Mouse (Mus musculus) gastrocnemius, adult 2 months (tissue): Measurements from ENCODE around the gene Crebbp. TPM values are rescaled to one million over a fixed set of nuclear protein-coding genes. Genes with fewer than 3 reads are reported as not detected.

Experiments used
- DNase-seq: peaks from one replicate; pipeline ENCODE4 v3.0.0; 2022
- H3K27ac ChIP-seq: fragments of 200-600 bp; 2 replicates; pipeline ENCODE4 v1.8.1; 2022; ENCODE audit warnings: mild to moderate bottlenecking
- H3K4me3 ChIP-seq: fragments of 200-600 bp; 2 replicates; pipeline ENCODE4 v1.8.1; 2022; ENCODE audit warnings: mild to moderate bottlenecking, moderate library complexity
- CTCF ChIP-seq: fragments of 200-600 bp; IDR thresholded peaks from 2 replicates; pipeline ENCODE4 v1.8.1; 2022; ENCODE audit warnings: antibody characterized with exemption, mild to moderate bottlenecking, moderate library complexity
- intact Hi-C: fragments of 180-260 bp; cut with DNase I; formaldehyde crosslinking; loops from one replicate; pipeline ENCODE4 v1.15.1; 2025
- total RNA-seq, 2 experiments: library from RNA; stranded (reverse); gene quantifications; 2 replicates each; pipeline ENCODE4 v1.2.3; 2021

Gene Crebbp
- total RNA-seq, 2 experiments from 2014 or later: 40.5 to 41.6 TPM

- intact Hi-C loops: no loop called here
- Histone ChIP-seq H3K4me3 (no peak overlapping the region), H3K27ac (no peak overlapping the region)
- DNase-seq: no peak
- TF ChIP-seq CTCF: no peak
Measured at GRCm38 (mm10) chr16:4074836-4075235, 139.0 kb downstream of the Crebbp start.

GRCm38 (mm10) chr16:4074297-4074696, 139.5 kb downstream of the Crebbp start:
- DNase-seq: no peak
- Histone ChIP-seq H3K27ac (no peak overlapping the region), H3K4me3 (no peak overlapping the region)
- intact Hi-C loops: no loop called here
- TF ChIP-seq CTCF: peak; percentile 25

DNA sequence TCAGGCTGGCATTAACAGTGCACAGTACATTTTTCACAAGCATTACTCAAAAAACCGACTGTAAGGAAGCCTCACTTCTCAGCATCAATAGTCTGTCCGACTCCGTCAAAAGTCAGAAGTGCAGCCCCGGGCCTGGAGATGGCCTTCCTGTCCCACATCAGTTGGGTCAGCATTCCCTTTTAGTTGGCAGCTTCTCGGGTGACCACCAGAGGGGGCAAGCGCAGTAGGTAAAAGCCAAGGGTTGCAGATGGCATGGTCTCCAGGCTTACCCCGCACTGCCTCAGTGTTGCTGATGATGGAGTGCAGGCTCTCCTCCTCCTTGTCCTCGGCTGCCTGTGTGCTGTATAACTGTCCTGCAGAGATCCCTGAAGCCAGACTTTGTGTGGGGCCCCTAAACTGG, 145.2 kb downstream of the Crebbp start:
- peak; percentile 75 for TF ChIP-seq CTCF
- Histone ChIP-seq H3K27ac (no peak overlapping the region), H3K4me3 (no peak overlapping the region)
- DNase-seq: peak; percentile 66
- intact Hi-C loops: loop anchor here (2.0 kb wide), 1 partner anchor 220 kb away; no protein-coding TSS in a partner anchor

- Histone ChIP-seq H3K4me3 (no peak overlapping the region), H3K27ac (no peak overlapping the region)
- TF ChIP-seq CTCF: no peak
- no peak for DNase-seq
- intact Hi-C loops: no loop called here
Measured at GRCm38 (mm10) chr16:4064945-4065344, 148.9 kb downstream of the Crebbp start.

- Histone ChIP-seq H3K27ac (no peak overlapping the region), H3K4me3 (no peak overlapping the region)
- intact Hi-C loops: no loop called here
- DNase-seq: no peak
- TF ChIP-seq CTCF: peak; percentile 2; the same call in 1 of the 2 replicates
Measured at GRCm38 (mm10) chr16:4053811-4054210, 160.0 kb downstream of the Crebbp start.

DNA sequence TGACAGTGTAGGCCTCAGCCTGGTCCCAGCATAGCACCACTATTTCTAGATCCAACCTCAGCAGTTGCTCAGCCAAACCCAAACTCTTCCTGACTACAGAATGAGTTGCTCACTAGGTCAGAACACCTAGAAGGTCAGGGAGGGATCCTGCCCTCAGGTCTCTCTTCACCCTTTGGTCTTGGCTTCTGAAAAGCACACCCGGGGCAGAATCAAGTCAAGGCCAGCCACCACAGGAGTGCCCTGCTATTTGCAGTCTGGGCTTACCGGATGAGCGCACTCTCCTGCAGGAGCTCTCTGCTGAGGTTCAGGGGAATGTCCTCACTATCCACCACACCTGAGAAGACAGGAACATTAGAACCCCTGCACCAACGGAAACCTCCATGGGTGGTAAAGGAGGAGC, 161.2 kb downstream of the Crebbp start:
- H3K4me3 ChIP-seq: no peak overlapping the region
- H3K27ac ChIP-seq: no peak overlapping the region
- intact Hi-C loops: no loop called here
- DNase-seq: no peak
- no peak for TF ChIP-seq CTCF

- no peak for DNase-seq
- intact Hi-C loops: no loop called here
- Histone ChIP-seq H3K4me3 (no peak overlapping the region), H3K27ac (no peak overlapping the region)
- TF ChIP-seq CTCF: no peak
Measured at GRCm38 (mm10) chr16:4045524-4045923, 168.3 kb downstream of the Crebbp start.

- no peak for DNase-seq
- intact Hi-C loops: no loop called here
- H3K4me3 ChIP-seq: no peak overlapping the region
- no peak overlapping the region for H3K27ac ChIP-seq
- no peak for TF ChIP-seq CTCF
Measured at GRCm38 (mm10) chr16:4044093-4044492, 169.7 kb downstream of the Crebbp start.

DNA sequence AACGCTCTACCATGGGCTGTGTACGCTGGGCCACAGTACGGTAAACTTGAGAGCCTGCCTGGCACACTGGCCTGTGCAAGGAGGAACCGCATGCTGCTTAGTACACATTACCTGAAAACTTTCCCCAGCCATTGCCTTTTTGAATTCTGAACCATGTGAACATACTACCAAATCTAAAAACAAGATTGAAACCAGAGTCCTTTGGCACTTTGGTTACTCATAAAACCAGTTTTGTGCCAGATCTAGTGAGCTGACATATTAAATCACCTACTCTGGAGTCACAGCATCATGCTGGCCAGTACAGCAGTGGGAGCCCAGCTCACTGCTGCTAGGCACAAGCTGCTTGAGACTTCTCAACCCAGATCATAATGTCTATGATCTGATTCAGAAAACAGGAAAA, 172.2 kb downstream of the Crebbp start:
- peak overlapping the region; percentile 61 for H3K27ac ChIP-seq
- peak; percentile 36 for DNase-seq
- H3K4me3 ChIP-seq: no peak overlapping the region
- intact Hi-C loops: no loop called here
- no peak for TF ChIP-seq CTCF

DNA sequence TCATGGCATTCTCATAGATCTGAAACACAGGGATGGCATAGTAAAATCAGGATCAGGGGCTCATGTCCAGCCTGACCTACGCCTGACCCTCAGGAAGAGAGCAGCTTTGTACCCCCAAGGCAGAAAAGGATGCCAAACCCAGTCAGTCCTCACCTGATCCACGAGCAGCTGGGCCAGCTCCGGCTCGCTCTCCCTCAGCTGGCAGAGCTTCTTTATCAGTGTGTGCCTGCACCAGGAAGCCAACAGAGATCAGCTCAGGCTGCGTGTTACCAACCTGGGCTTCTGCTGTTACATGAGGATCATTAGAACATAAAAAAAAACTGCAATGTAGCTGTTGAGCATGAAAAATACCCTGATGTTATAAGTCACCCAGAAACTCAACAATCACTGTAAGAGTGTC, 173.6 kb downstream of the Crebbp start:
- TF ChIP-seq CTCF: no peak
- intact Hi-C loops: no loop called here
- Histone ChIP-seq H3K4me3 (no peak overlapping the region), H3K27ac (peak overlapping the region; percentile 64)
- DNase-seq: peak; percentile 61

DNA sequence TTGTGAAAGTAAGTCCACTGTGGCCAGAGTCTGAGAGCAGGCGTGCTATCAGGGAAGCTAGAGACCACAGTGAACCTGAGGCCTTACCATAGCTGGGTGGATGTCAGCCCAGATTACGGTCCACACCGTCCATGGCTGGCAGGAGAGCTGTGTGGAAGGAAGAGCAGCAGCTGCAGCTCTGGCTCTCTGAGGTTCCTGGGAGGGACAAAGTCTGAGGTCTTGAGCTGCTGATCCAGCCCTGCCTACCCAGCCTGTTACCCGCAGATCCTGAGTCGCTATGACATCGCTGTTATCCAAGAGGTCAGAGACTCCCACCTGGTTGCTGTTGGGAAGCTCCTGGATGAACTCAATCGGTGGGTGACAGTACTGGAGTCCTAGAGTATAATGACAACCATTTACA, 176.1 kb downstream of the Crebbp start:
- intact Hi-C loops: no loop called here
- no peak overlapping the region for H3K27ac ChIP-seq
- H3K4me3 ChIP-seq: no peak overlapping the region
- DNase-seq: no peak
- no peak for TF ChIP-seq CTCF

GRCm38 (mm10) chr16:4036807-4037206, 177.0 kb downstream of the Crebbp start, which contains the start of gene Dnase1:
Gene Dnase1, plus strand, starts transcription at chr16:4036942.
- no peak for TF ChIP-seq CTCF
- intact Hi-C loops: no loop called here
- Histone ChIP-seq H3K4me3 (no peak within 1 kb of the TSS), H3K27ac (no peak within 1 kb of the TSS)
- no peak for DNase-seq

DNA sequence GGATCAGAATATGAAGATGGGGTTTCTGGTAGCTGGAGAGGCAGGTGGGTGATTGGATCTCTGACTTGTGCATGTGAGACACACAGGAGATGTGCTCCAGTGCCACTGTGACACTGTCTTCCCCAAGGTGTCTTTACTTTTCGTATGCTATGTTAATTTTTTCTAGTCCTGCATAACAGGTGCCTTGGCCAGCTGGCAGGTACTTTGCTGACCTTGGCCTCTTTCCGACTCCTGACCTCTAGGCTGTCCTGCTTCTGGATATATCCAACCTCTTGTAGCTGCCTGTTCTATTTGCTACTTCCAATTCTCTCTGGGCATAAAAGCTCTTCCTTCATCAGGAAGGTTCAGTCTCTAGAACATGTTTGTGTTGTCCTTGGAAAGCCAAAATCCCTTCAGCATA, 178.2 kb downstream of the Crebbp start:
- no peak overlapping the region for H3K4me3 ChIP-seq
- no peak overlapping the region for H3K27ac ChIP-seq
- intact Hi-C loops: no loop called here
- no peak for DNase-seq
- no peak for TF ChIP-seq CTCF

DNA sequence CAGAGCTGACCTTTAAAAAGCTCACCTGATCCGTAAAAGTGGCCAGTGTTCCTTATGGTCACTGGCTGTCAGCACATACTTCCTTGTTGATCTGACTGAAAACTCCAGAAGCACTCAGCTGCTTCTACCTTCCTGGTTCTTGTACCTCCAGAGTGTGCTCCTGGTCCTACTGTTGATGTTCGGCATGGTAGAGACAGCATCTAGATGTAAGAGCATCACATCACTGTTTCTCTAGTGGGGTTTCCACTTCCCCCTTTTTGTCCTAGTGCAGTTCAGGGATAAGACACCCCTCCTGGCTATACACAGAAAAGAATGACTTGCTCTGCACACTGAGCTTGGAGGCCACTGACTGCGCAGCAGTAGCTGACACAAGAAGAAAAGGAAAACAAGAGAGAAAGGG, 179.3 kb downstream of the Crebbp start:
- Histone ChIP-seq H3K4me3 (no peak overlapping the region), H3K27ac (peak overlapping the region; percentile 31; the same call in 1 of the 2 replicates)
- DNase-seq: no peak
- intact Hi-C loops: no loop called here
- TF ChIP-seq CTCF: no peak
